Mouse (Mus musculus): ENCODE measurements around the gene Isg20l2. TPM values are rescaled to one million over a fixed set of nuclear protein-coding genes. Genes with fewer than 3 reads are reported as not detected.
"Not testable (repeated sequence)": the region's sequence is repeated elsewhere in the genome, so short reads cannot be mapped to it uniquely, and the experiment has no call there.

Gene Isg20l2
- 17.0 and 18.5 TPM in 2 replicates for polyA plus RNA-seq (2014; fragmentation: Nextera tagmentation; extraction: Ambion mirVana)

GRCm38 (mm10) chr3:87930078-87930795 lies at the start of gene Isg20l2, which contains the start of gene Rrnad1:
Isg20l2 (plus strand) TSS chr3:87930314.
Rrnad1 (minus strand) TSS chr3:87930717.
- Histone ChIP-seq H3K4me3 (replicated peaks; ENCODE audit: low read length) (peak within 1 kb of the TSS; percentile 66), H3K4me1 (replicated peaks; ENCODE audit: control insufficient read depth, insufficient read depth, low read length) (peaks cover 34% of the 10 kb centered on the region), H3K4me2 (replicated peaks) (peak within 1 kb of the TSS; percentile 71), H3K36me3 (replicated peaks; ENCODE audit: control insufficient read depth, insufficient read depth) (peaks cover 66% of the 10 kb centered on the region), H3K9ac (peak within 1 kb of the TSS; percentile 78), H3K9me3 (ENCODE audit: control insufficient read depth, low read length) (no peaks in the 10 kb centered on the region), H3K27me3 (ENCODE audit: control insufficient read depth, insufficient read depth, low read length) (no peaks in the 10 kb centered on the region), H3K27ac (peak within 1 kb of the TSS; percentile 89)
- peak; percentile 99 for DNase-seq (ENCODE audit: low spot score)
- ATAC-seq (ENCODE audit: low FRiP score), result peak; percentile 97
- WGBS, result 0% methylated on average over 68 of the region's 78 CpGs

- H3K27ac ChIP-seq, result no peak overlapping the region
- 0 out of 2 replicates have a peak, but pooled peaks cover 4% of the 10 kb centered on the region for H3K9me3 ChIP-seq (ENCODE audit: control insufficient read depth, low read length)
- DNase-seq (ENCODE audit: low spot score), result no peak
- peak overlapping the region; percentile 90 for H3K9ac ChIP-seq
- peak overlapping the region; percentile 85 for H3K4me3 ChIP-seq (replicated peaks; ENCODE audit: low read length)
- peaks cover 18% of the 10 kb centered on the region for H3K36me3 ChIP-seq (replicated peaks; ENCODE audit: control insufficient read depth, insufficient read depth)
- H3K4me1 ChIP-seq (replicated peaks; ENCODE audit: control insufficient read depth, insufficient read depth, low read length), result peaks cover 21% of the 10 kb centered on the region
- ATAC-seq (ENCODE audit: low FRiP score), result no peak
- H3K27me3 ChIP-seq (ENCODE audit: control insufficient read depth, insufficient read depth, low read length), result no peaks in the 10 kb centered on the region
- H3K4me2 ChIP-seq (replicated peaks), result peak overlapping the region; percentile 67
- 7% methylated on average over 3 of the region's 3 CpGs for WGBS
These were observed 45.8 kb upstream of the Isg20l2 start for GRCm38 (mm10) chr3:87884291-87884690.

- Histone ChIP-seq H3K9me3 (ENCODE audit: control insufficient read depth, low read length) (0 out of 2 replicates have a peak, but pooled peaks cover 4% of the 10 kb centered on the region), H3K4me2 (replicated peaks) (peak overlapping the region; percentile 67), H3K4me1 (replicated peaks; ENCODE audit: control insufficient read depth, insufficient read depth, low read length) (peaks cover 21% of the 10 kb centered on the region), H3K27me3 (ENCODE audit: control insufficient read depth, insufficient read depth, low read length) (no peaks in the 10 kb centered on the region), H3K9ac (peak overlapping the region; percentile 90), H3K27ac (peak overlapping the region; percentile 87), H3K4me3 (replicated peaks; ENCODE audit: low read length) (peak overlapping the region; percentile 85), H3K36me3 (replicated peaks; ENCODE audit: control insufficient read depth, insufficient read depth) (peaks cover 18% of the 10 kb centered on the region)
- ATAC-seq (ENCODE audit: low FRiP score) (no peak), DNase-seq (ENCODE audit: low spot score) (peak; percentile 26)
- WGBS, result 0% methylated on average over 28 of the region's 28 CpGs
These were observed 45.3 kb upstream of the Isg20l2 start for GRCm38 (mm10) chr3:87884708-87885251.

- Histone ChIP-seq H3K4me2 (replicated peaks) (peak within 1 kb of the TSS; percentile 67), H3K36me3 (replicated peaks; ENCODE audit: control insufficient read depth, insufficient read depth) (peaks cover 13% of the 10 kb centered on the region), H3K4me1 (replicated peaks; ENCODE audit: control insufficient read depth, insufficient read depth, low read length) (peaks cover 21% of the 10 kb centered on the region), H3K27me3 (ENCODE audit: control insufficient read depth, insufficient read depth, low read length) (no peaks in the 10 kb centered on the region), H3K9ac (peak within 1 kb of the TSS; percentile 90), H3K4me3 (replicated peaks; ENCODE audit: low read length) (peak within 1 kb of the TSS; percentile 85), H3K27ac (peak within 1 kb of the TSS; percentile 87), H3K9me3 (ENCODE audit: control insufficient read depth, low read length) (0 out of 2 replicates have a peak, but pooled peaks cover 4% of the 10 kb centered on the region)
- WGBS, result under 1% methylated on average over 33 of the region's 33 CpGs
- ATAC-seq (ENCODE audit: low FRiP score), result peak; percentile 99
- DNase-seq (ENCODE audit: low spot score), result peak; percentile 96
These were observed 44.7 kb upstream of the Isg20l2 start, which contains the start of gene Prcc for GRCm38 (mm10) chr3:87885281-87886003. Prcc (minus strand) TSS chr3:87885608.

- Histone ChIP-seq H3K27ac (no peak overlapping the region), H3K4me3 (replicated peaks; ENCODE audit: low read length) (peak overlapping the region; percentile 85), H3K27me3 (ENCODE audit: control insufficient read depth, insufficient read depth, low read length) (no peaks in the 10 kb centered on the region), H3K36me3 (replicated peaks; ENCODE audit: control insufficient read depth, insufficient read depth) (peaks cover 8% of the 10 kb centered on the region; the same call in 1 of the 2 replicates), H3K9me3 (ENCODE audit: control insufficient read depth, low read length) (0 out of 2 replicates have a peak, but pooled peaks cover 4% of the 10 kb centered on the region), H3K4me1 (replicated peaks; ENCODE audit: control insufficient read depth, insufficient read depth, low read length) (peaks cover 21% of the 10 kb centered on the region), H3K9ac (peak overlapping the region; percentile 44; the same call in 1 of the 2 replicates), H3K4me2 (replicated peaks) (peak overlapping the region; percentile 47)
- WGBS, result 18% methylated on average over 10 of the region's 10 CpGs
- ATAC-seq (ENCODE audit: low FRiP score) (no peak), DNase-seq (ENCODE audit: low spot score) (no peak)
These were observed 44.1 kb upstream of the Isg20l2 start for GRCm38 (mm10) chr3:87886004-87886365.

- no peak overlapping the region for H3K9ac ChIP-seq
- DNase-seq (ENCODE audit: low spot score), result no peak
These were observed 43.7 kb upstream of the Isg20l2 start for GRCm38 (mm10) chr3:87886416-87886815.

GRCm38 (mm10) chr3:87887400-87887799 lies 42.7 kb upstream of the Isg20l2 start:
- H3K9me3 ChIP-seq (ENCODE audit: control insufficient read depth, low read length); H3K9ac ChIP-seq; H3K27ac ChIP-seq; H3K4me2 ChIP-seq (replicated peaks); ATAC-seq (ENCODE audit: low FRiP score); H3K4me3 ChIP-seq (replicated peaks; ENCODE audit: low read length); DNase-seq (ENCODE audit: low spot score); H3K27me3 ChIP-seq (ENCODE audit: control insufficient read depth, insufficient read depth, low read length); H3K36me3 ChIP-seq (replicated peaks; ENCODE audit: control insufficient read depth, insufficient read depth): not testable (repeated sequence)
- WGBS, result 83% methylated on average over 4 of the region's 4 CpGs
- H3K4me1 ChIP-seq (replicated peaks; ENCODE audit: control insufficient read depth, insufficient read depth, low read length), result peaks cover 20% of the 10 kb centered on the region

More at GRCm38 (mm10) chr3:87886416-87886815, 43.7 kb upstream of the Isg20l2 start:
- Histone ChIP-seq H3K4me3 (replicated peaks; ENCODE audit: low read length) (peak overlapping the region; percentile 85), H3K36me3 (replicated peaks; ENCODE audit: control insufficient read depth, insufficient read depth) (peaks cover 8% of the 10 kb centered on the region; the same call in 1 of the 2 replicates), H3K4me2 (replicated peaks) (peak overlapping the region; percentile 47), H3K9me3 (ENCODE audit: control insufficient read depth, low read length) (0 out of 2 replicates have a peak, but pooled peaks cover 4% of the 10 kb centered on the region), H3K4me1 (replicated peaks; ENCODE audit: control insufficient read depth, insufficient read depth, low read length) (peaks cover 21% of the 10 kb centered on the region), H3K27ac (no peak overlapping the region), H3K27me3 (ENCODE audit: control insufficient read depth, insufficient read depth, low read length) (no peaks in the 10 kb centered on the region)
- 86% methylated on average over 6 of the region's 6 CpGs for WGBS
- ATAC-seq (ENCODE audit: low FRiP score), result no peak

- Histone ChIP-seq H3K36me3 (replicated peaks; ENCODE audit: control insufficient read depth, insufficient read depth) (no peaks in the 10 kb centered on the region), H3K27ac (no peak overlapping the region), H3K4me3 (replicated peaks; ENCODE audit: low read length) (no peak overlapping the region), H3K4me2 (replicated peaks) (no peak overlapping the region), H3K9ac (no peak overlapping the region), H3K9me3 (ENCODE audit: control insufficient read depth, low read length) (0 out of 2 replicates have a peak, but pooled peaks cover 4% of the 10 kb centered on the region), H3K4me1 (replicated peaks; ENCODE audit: control insufficient read depth, insufficient read depth, low read length) (no peaks in the 10 kb centered on the region), H3K27me3 (ENCODE audit: control insufficient read depth, insufficient read depth, low read length) (no peaks in the 10 kb centered on the region)
- WGBS, result 60% methylated on average over 3 of the region's 3 CpGs
- ATAC-seq (ENCODE audit: low FRiP score), result no peak
- no peak for DNase-seq (ENCODE audit: low spot score)
These were observed 38.6 kb upstream of the Isg20l2 start for GRCm38 (mm10) chr3:87891481-87891880.

Measured in hindbrain, embryonic 14.5 days (tissue).